Mouse (Mus musculus): ENCODE results near the gene Nfe2l2. TPM values are rescaled to one million over a fixed set of nuclear protein-coding genes. Genes with fewer than 3 reads are reported as not detected.
A peak's percentile ranks its signal among the peaks of the same experiment; 100 is the strongest.

Gene Nfe2l2
- polyA plus RNA-seq, 1 experiment = 20.0 TPM

DNA sequence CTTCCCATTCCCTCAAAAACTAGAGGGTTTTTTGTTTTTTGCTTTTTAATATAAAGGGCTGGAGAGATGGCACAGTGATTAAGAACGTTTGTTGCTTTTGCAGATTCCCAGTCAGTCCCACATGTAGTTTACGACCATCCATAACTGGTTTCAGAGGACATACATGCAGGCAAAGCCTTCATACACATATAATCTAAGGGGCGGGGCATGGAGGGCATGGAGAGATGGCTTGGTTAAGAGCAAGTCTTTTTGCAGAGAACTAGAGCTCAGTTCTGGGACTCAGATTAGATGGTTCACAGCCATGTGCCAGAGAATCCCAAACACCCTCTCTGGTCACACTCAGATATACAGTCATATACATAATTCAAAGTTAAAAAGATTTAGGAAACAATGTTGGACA is 31.9 kb downstream of the Nfe2l2 start:
- no peak for DNase-seq (ENCODE audit: low read depth in 1 of 2, low spot score in 2 of 2)
- Histone ChIP-seq H3K27me3 (ENCODE audit: control insufficient read depth, insufficient read depth, low read length) (no peaks in the 10 kb centered on the region), H3K4me1 (ENCODE audit: control insufficient read depth, insufficient read depth, insufficient read length) (no peaks in the 10 kb centered on the region), H3K36me3 (ENCODE audit: control insufficient read depth, insufficient read depth, low read length) (peaks cover 21% of the 10 kb centered on the region), H3K27ac (ENCODE audit: insufficient read depth, low read length) (no peak overlapping the region), H3K4me3 (ENCODE audit: extremely low read depth, insufficient read depth, insufficient read length) (no peak overlapping the region)
- 82% methylated on average over 3 of the region's 3 CpGs for WGBS
- TF ChIP-seq CTCF (IDR thresholded peaks at IDR 0.05; ENCODE audit: extremely low read depth, insufficient read depth, insufficient read length, insufficient replicate concordance) (no peak), POLR2A (IDR thresholded peaks at IDR 0.05; ENCODE audit: low read depth, low read length) (no peak)

DNA sequence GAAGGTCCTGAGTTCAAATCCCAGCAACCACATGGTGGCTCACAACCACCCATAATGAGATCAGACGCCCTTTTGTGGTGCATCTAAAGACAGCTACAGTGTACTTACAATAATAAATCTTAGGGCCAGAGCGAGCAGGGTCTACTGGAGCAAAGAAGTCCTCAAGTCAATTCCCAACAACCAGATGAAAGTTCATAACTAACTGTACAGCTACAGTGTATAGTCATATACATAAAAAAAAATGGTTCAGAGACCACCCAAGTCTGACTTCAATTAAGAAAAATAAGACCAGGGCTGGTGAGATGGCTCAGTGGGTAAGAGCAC is 33.1 kb downstream of the Nfe2l2 start:
- H3K36me3 ChIP-seq (ENCODE audit: control insufficient read depth, insufficient read depth, low read length) = peaks cover 10% of the 10 kb centered on the region
- H3K4me1 ChIP-seq (ENCODE audit: control insufficient read depth, insufficient read depth, insufficient read length) = no peaks in the 10 kb centered on the region
- no peaks in the 10 kb centered on the region for H3K27me3 ChIP-seq (ENCODE audit: control insufficient read depth, insufficient read depth, low read length)
- DNase-seq (ENCODE audit: low read depth in 1 of 2, low spot score in 2 of 2) = no peak
- 83% methylated on average over 2 of the region's 2 CpGs for WGBS
- TF ChIP-seq CTCF (IDR thresholded peaks at IDR 0.05; ENCODE audit: extremely low read depth, insufficient read depth, insufficient read length, insufficient replicate concordance) (no peak), POLR2A (IDR thresholded peaks at IDR 0.05; ENCODE audit: low read depth, low read length) (no peak)
- H3K27ac ChIP-seq (ENCODE audit: insufficient read depth, low read length) = no peak overlapping the region
- no peak overlapping the region for H3K4me3 ChIP-seq (ENCODE audit: extremely low read depth, insufficient read depth, insufficient read length)

DNA sequence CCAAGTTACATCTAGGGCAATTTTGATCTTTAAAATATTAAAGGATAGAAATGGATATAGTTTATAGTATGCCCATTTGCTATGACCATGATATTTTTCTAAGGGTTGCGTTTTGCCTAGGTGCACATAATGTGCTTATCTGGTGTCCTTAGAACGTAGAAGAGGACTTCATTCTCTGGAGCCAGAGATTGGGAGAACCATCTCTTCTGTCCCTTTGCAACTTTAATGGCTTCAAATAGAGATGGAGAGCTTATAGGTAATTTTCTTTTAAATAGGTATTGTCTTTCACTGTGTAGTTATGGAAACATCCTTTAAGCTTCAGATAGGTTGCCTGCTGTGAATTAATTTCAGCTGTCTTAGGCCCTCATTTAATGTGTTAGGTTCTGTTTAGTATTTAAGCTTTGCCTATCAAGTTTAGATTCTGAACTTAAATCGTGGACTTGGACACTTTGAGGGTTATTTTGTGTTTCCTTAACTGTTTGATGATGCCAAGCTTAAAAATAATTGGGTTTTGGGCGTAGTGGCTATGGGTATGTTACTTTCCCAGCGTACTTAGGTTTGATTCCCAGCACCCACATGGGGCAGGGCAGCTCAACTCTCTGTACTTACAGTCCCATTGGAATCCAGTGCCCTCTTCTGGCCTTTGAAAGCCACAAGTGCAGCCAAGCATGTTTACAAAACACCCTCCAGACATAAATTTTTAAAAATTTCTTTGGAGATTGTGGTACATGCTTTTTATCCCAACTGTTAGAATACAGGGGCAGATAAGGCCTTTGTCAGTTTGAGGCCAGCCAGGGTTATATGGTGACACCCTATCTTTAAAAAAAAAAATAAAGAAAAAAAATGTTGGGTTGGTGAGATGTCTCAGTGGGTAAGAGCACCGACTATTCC is 33.8 kb downstream of the Nfe2l2 start:
- H3K27me3 ChIP-seq (ENCODE audit: control insufficient read depth, insufficient read depth, low read length) = no peaks in the 10 kb centered on the region
- 88% methylated on average over 6 of the region's 6 CpGs for WGBS
- no peak overlapping the region for H3K27ac ChIP-seq (ENCODE audit: insufficient read depth, low read length)
- no peak overlapping the region for H3K4me3 ChIP-seq (ENCODE audit: extremely low read depth, insufficient read depth, insufficient read length)
- TF ChIP-seq CTCF (IDR thresholded peaks at IDR 0.05; ENCODE audit: extremely low read depth, insufficient read depth, insufficient read length, insufficient replicate concordance) (no peak), POLR2A (IDR thresholded peaks at IDR 0.05; ENCODE audit: low read depth, low read length) (no peak)
- H3K4me1 ChIP-seq (ENCODE audit: control insufficient read depth, insufficient read depth, insufficient read length) = no peaks in the 10 kb centered on the region
- peaks cover 4% of the 10 kb centered on the region; the same call in 1 of the 2 replicates for H3K36me3 ChIP-seq (ENCODE audit: control insufficient read depth, insufficient read depth, low read length)
- no peak for DNase-seq (ENCODE audit: low read depth in 1 of 2, low spot score in 2 of 2)

DNA sequence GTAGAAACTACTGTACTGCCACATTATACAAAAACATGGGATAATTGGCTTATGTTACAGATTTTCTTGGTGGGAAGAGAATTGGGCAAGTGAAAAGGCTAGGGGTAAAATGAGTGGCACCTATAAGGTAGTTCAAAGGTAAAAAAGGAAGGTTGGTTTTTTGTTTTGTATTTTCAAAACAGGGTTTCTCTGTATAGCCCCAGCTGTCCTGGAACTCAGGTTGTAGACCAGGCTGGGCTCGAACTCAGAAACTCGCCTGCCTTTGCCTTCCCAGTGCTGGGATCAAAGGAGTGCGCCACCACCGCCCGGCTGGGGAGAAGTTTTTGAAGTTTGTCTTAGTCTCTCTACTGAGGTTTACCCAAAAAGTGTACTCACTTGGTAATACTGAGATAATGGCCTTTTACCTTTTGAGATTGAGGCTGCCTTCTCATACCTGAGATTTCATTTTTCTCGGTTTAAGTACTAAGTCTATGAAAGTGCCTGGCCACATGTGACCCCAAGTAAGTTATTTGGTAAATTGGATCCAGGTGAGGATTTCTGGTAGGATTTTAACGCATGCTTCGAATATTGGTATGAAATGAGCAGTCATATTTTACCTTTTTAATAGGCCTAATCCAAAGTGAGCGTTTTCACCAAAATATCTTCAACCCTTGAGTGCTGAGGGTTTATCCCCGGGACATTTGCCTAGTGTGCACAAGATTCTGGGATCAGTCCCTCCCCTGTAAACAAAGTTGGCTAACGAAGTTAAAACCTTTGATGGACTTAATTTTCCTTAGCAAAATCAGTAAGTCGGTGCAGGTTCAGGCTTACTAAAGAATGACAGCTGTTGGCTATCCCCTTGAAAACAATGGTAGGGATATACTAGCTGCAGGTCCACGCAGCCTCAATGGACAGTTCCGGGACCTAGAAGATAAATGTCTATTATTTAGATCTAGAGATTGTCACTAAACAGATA is 34.7 kb downstream of the Nfe2l2 start:
- peaks cover 6% of the 10 kb centered on the region for H3K36me3 ChIP-seq (ENCODE audit: control insufficient read depth, insufficient read depth, low read length)
- no peak overlapping the region for H3K27ac ChIP-seq (ENCODE audit: insufficient read depth, low read length)
- no peak for DNase-seq (ENCODE audit: low read depth in 1 of 2, low spot score in 2 of 2)
- no peaks in the 10 kb centered on the region for H3K27me3 ChIP-seq (ENCODE audit: control insufficient read depth, insufficient read depth, low read length)
- 75% methylated on average over 14 of the region's 14 CpGs for WGBS
- H3K4me1 ChIP-seq (ENCODE audit: control insufficient read depth, insufficient read depth, insufficient read length) = no peaks in the 10 kb centered on the region
- TF ChIP-seq POLR2A (IDR thresholded peaks at IDR 0.05; ENCODE audit: low read depth, low read length) (no peak), CTCF (IDR thresholded peaks at IDR 0.05; ENCODE audit: extremely low read depth, insufficient read depth, insufficient read length, insufficient replicate concordance) (no peak)
- H3K4me3 ChIP-seq (ENCODE audit: extremely low read depth, insufficient read depth, insufficient read length) = no peak overlapping the region

DNA sequence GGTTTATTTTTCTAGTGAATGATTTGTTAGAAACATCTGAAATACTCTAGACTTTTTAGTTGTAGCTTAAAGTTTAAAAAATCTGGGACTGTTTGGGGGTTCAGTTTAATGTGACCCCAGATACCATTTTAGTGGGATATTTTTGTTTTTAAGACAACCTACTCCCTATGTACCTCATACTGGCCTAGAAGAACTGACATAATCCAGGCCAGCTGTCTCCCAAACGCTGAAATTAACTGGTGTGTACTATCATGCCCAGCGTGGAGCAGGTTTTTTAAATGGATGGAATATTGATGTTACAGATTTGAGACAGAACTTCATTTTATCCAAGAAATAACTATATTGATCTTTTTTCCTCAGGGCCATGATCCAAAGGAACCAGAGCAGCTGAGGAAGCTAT is 43.3 kb downstream of the Nfe2l2 start:
- Histone ChIP-seq H3K36me3 (ENCODE audit: control insufficient read depth, insufficient read depth, low read length) (peaks cover 22% of the 10 kb centered on the region), H3K27me3 (ENCODE audit: control insufficient read depth, insufficient read depth, low read length) (no peaks in the 10 kb centered on the region), H3K27ac (ENCODE audit: insufficient read depth, low read length) (no peak overlapping the region), H3K4me3 (ENCODE audit: extremely low read depth, insufficient read depth, insufficient read length) (no peak overlapping the region; the same call in 1 of the 2 replicates), H3K4me1 (ENCODE audit: control insufficient read depth, insufficient read depth, insufficient read length) (peaks cover 14% of the 10 kb centered on the region)
- DNase-seq (ENCODE audit: low read depth in 1 of 2, low spot score in 2 of 2) = no peak
- TF ChIP-seq CTCF (IDR thresholded peaks at IDR 0.05; ENCODE audit: extremely low read depth, insufficient read depth, insufficient read length, insufficient replicate concordance) = no peak
- no peak for TF ChIP-seq POLR2A (IDR thresholded peaks at IDR 0.05; ENCODE audit: low read depth, low read length)
- WGBS = 42% methylated on average over 2 of the region's 2 CpGs

DNA sequence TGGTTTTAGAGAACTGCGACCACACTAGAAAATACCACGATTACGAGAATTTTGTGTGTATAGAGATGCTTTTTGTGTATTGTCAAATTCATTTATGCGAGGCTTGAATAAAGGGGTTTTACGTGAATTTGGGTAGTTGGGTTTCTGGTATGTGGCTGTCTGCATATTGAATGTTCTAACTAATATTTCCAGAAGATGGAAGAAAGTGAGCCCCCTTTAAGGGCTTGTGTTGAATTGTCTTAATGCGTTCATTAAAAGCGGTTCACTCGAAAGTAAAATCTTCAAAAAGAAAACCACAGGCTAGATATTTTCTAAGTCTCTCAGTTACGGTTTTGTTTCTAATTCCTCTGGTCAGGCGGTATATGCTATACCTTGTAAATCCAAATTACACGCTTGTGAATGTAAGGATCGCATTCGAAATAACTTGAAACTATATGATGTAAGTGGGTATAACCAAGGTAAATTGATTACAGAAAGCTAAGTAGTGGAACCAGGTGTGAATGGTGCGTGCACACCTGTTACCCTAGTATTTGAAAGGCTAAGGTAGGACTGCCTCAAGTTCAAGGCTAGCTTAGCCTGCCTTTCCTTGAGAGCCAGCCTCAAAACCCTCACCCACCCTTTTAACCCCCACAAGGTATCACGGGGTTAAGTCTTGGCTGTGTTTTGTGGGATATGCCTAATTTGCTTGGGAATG is 44.0 kb downstream of the Nfe2l2 start:
- TF ChIP-seq CTCF (IDR thresholded peaks at IDR 0.05; ENCODE audit: extremely low read depth, insufficient read depth, insufficient read length, insufficient replicate concordance) = no peak
- TF ChIP-seq POLR2A (IDR thresholded peaks at IDR 0.05; ENCODE audit: low read depth, low read length) = no peak
- DNase-seq (ENCODE audit: low read depth in 1 of 2, low spot score in 2 of 2) = no peak
- 3% methylated on average over 15 of the region's 15 CpGs for WGBS
- peaks cover 22% of the 10 kb centered on the region for H3K36me3 ChIP-seq (ENCODE audit: control insufficient read depth, insufficient read depth, low read length)
- no peak overlapping the region for H3K27ac ChIP-seq (ENCODE audit: insufficient read depth, low read length)
- H3K4me1 ChIP-seq (ENCODE audit: control insufficient read depth, insufficient read depth, insufficient read length) = peaks cover 14% of the 10 kb centered on the region
- peak overlapping the region; percentile 90 for H3K4me3 ChIP-seq (ENCODE audit: extremely low read depth, insufficient read depth, insufficient read length)
- H3K27me3 ChIP-seq (ENCODE audit: control insufficient read depth, insufficient read depth, low read length) = no peaks in the 10 kb centered on the region
